Mouse (Mus musculus) frontal cortex, adult 2 months (tissue): Measurements from ENCODE around the gene Cilp. TPM values are rescaled to one million over a fixed set of nuclear protein-coding genes. Genes with fewer than 3 reads are reported as not detected.
"Not testable (repeated sequence)": the region's sequence is repeated elsewhere in the genome, so short reads cannot be mapped to it uniquely, and the experiment has no call there.

Source experiments
- DNase-seq, 2 experiments: peaks; one replicate each; pipeline ENCODE4 v3.0.0; 2022; ENCODE audit warnings: low spot score in 1 of 2; ENCODE audit errors: extremely low spot score in 1 of 2
- polyA plus RNA-seq: library from polyadenylated mRNA; depleted of rRNA; stranded (reverse); fragments of >200 nt; gene quantifications from 2 replicates; pipeline ENCODE4 v1.2.3, GENCODE M21; 2012; rRNA removed

The Cilp gene
- polyA plus RNA-seq = 0.08 TPM in 2 replicates

DNA sequence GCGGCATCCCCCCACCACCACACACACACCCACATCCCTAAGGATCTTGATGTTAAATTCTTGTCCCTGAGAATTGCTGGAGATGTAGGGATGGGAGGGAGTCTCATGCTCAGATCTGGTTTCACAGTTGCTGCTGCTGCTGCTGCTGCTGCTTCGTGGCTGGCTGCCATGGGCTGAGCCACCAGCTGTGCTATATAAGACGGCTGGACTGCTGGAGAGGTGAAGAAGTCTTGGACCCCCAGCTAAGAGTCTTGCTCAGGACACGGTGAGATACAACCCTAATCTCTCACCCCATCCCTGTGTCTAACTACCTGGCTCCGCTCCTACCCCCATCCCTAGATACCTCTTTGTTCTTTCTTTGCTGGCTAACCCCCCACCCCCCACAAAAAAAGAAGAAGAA, at the start of gene Cilp:
Gene Cilp, plus strand, starts transcription at position 222 of the 400 bp plus-strand sequence.
- no peak for DNase-seq

DNA sequence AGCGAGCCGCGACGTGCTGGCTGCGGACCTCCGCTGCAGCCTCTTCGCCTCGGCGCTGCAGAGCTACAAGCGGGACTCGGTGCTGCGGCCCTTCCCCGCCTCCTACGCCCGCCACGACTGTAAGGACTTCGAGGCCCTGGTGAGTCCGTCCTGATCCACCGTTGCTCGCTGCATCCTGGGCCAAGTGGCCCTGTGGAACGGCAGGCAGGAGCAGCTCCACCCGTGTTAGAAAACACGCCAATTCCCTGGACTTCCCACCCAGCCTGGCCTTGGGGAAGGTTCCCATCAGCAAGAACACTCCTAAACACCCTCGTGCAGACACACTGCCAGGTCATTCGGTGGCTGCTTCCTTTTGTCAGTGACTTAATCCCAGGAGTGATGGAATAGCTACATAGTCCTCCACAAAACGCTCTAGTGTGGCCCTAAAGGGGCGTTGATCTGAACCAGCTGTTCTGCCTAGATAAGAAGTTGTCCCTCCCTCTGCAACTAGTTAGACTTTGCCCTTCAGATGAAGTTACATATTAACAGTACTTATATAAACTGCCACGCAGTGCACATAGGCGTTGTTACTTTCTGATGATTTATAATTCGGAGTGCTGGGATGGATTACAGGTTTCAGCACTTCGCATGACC, 49.4 kb upstream of the Cilp start:
- no peak for DNase-seq

DNA sequence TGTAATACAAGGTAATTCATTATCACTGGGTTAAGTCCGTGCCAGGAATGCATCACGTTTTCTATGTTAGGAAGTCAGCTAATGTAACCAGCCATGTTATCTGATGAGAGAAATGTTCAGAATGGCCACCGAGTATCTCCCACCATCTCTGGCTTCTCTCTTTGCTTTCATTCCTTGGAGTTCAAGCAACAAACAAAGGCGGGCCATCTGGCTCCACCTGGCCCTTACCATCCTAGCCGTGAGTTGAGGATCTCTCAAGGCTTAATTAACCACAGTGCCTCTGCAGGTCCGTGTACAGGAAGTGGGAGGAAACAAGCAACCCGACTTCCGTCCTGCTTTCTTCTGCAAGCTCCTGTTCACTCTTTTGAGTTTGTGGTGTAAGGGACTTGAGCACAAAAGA, 48.0 kb upstream of the Cilp start:
- DNase-seq = no peak

DNA sequence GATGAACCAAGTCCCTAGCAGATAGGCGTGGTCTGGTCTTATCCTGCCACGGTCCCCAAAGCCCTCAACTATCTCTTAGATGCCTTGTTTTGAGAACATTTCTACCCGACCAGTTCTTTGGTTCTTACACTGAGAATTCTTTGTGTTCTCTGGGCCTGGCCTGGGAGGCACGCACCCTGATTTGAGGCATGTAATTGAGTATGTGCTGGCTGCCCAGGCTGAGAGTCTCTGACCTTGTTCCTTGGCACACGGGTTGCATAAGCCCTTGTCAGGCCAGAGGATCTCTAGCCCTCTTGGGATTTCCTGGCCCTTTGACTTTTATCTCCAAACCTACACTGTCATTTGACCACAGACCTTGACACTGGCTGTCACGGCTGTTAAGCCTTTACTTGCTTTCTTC, 47.3 kb upstream of the Cilp start:
- DNase-seq = no peak

DNA sequence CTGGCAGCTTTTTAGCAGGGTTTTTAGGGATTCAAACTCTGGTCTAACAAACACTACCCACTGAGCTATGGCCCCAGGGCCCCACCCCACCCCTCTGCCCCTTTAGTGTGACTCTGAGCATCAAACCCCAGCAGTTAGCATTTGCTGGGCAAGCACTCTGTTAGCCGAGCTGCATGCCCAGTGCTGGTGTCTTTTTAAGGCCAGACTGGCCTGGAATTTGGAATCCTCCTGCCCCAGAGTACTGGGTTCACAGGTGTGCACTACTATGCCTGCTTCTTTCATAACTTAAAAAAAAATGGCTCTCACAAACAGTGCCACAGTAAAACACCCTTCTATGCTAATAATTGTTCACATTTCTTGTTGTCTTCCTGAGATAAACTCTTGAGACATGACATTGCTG, 46.1 kb upstream of the Cilp start:
- no peak for DNase-seq

DNA sequence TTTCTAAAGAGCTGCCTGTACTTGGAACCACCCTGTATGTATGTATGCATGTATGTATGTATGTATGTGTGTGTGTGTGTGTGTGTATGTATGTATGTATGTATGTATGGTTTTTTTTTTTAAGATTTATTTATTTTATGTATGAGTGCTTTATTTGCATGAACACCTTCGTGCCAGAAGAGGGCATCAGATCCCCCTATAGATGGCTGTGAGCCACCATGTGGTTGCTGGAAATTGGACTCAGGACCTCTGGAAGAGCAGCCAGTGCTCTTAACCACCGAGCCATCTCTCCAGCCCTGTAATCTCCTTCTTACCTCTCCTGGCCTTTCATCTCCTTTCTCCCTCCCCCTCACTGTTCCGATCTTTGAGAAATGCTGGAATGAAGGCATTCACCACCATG, 44.6 kb upstream of the Cilp start:
- DNase-seq = not testable (repeated sequence)

DNA sequence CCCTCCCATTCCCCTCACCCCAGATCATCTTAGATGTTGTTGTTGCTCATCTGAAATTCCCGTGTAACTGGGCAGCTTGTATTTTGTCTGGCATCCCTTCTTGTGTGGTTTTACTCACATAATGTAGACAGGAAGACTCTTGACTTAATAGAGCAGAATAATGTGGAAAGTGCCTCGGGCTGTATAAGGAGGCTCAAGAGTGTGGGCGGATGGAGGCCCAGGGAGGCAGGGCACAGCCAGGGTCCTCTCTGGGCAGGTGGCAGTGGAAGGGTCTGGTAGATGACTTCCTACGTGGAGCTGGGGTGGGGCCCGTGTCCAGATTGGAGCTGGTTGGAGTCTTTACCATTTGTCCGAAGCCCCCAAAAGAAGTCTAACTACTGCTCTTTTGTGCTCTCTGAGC, 41.1 kb upstream of the Cilp start:
- DNase-seq = no peak

DNA sequence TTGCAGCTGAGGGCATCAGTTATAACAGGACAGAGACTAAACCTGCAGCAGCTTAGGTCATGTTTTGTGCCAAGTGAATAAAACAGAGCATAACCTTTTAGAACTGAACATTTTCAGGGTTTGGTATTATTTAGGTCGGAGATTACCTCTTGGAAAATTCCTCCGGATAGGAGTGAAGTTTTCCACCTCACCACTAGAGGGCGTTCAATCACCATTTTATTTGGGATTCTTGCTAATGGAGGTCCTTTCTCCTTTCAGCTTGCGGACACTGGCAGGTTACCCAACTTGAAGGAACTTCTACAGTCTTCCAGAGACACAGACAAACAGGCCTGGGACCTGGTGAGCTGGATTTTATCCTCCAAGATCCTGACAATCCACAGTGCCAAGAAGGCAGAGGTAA, 39.2 kb upstream of the Cilp start:
- DNase-seq = peak in 1 of 2 experiments; percentile 52

DNA sequence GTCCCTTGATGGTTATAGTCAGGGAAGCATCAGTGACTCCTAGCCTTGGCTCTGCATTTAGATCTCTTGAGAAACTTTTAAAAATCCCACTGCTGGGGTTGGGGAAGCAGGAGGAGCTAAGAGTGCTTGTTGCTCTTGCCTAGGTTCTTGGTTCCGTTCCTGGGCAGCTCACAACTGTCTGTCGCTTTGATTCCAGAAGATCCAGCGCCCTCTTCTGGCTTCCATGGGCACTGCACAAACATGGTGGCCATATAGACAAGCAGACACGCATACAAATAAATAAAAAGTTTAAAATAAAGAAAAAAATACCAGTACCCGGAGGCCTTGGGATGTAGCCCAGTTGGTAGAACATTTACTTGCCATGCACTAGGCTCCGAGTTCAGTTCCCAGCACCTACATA, 34.7 kb upstream of the Cilp start:
- DNase-seq = no peak

DNA sequence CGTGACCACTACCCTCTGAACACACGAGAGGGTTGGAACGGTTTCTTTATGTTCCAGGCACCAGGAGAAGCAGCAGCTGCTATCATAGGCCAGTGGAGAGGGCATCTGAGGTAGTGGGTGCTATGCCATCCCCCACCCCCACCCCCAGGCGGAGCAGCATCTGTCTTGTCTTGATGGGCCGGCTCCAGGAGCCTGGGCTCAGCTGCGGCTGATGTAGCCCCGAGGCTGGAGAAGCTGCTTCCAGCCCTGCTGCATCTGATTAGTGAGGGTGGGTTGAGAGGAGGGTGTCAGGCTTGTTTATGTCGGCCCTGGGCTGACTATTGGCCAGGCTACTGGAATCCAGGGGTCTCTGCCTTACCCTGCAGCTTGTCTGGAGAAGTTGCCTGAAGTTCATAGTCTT, 33.7 kb upstream of the Cilp start:
- no peak for DNase-seq

DNA sequence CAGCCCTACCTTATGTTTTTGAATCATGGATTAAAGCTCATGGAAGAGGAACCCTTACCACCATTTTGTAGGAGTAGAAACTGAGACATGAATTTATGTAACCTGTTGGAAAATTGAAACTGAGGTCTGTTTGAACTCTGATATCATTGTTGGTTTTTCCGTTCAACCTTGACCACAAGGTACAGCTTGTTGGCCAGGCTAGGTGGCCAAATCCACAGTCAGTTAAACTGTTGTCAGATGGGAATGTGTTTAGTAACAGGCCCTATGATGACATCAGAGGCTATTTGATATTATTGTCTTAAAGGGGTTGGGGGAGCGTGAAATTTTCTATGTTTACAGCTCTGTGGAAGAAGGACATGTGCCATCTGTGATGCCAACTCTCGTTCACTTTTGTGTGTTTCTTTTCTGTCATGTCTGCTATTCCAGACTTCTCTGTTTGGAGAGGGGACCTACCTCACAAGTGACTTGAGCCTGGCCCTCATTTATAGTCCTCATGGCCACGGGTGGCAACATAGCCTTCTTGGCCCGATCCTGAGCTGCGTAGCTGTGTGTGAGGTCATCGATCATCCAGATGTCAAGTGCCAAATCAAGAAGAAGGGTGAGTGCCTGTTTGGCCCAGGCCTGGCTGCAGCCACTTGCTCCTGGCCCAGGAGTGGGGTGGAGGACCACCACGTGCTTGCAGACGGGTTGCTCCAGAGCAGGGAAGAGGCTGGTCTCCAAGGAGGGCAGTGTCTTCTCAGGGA, 31.6 kb upstream of the Cilp start:
- no peak for DNase-seq

DNA sequence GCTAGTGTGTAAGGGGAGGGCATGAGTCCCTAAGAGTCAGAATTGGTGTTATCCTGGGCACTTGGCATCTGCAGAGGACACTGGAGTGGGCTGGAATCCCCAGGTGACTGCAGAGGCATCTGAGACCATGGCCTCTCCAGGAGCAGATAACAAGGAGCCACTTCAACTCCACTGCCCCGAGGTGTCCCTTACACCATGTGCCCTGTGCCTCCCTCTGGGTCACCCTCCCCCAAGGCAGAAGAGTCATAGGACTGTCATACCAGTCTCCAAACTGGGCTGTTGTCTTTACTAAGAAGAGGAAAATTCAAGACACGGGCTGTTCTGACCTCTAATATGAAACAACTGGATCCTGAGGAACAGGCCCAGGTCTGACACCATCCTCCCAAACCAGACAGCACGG, 30.2 kb upstream of the Cilp start:
- no peak for DNase-seq

DNA sequence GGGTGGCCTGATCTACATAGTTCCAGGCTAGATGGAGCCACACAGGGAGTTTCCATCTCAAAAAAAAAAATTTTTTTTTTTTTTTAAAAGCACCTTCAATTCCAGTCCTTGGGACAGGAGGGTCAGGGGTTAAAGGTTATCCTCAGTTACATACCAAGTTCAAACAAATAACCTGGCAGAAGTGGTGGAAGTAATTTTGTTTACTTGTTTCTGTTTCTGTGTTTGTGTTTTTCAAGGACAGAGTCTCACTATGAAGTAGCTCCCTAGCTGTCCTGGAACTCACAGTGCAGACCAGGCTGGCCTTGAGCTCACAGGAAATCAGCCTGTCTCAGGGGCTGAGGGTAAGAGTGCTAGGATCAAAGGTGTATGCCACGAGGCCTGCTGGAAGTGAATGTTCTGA, 29.4 kb upstream of the Cilp start:
- no peak for DNase-seq

DNA sequence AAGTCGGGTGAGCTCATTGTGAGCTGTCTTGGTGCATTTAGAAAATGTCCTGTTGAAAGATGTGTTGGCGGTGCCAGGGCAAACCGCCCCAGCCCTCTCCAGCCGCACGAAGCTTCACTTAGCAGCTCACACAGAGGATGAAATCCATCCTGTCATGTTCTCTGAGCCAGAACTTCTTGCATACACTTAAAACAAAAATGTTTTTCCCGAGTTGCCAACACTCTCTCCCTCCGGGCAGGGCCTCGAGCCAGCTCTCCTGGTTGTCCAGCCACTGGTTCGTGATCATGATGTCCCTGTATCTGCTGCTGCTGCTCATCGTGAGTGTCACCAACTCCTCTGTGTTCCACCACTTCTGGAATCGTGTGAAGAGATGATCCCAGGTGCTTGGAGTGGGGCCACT, 27.4 kb upstream of the Cilp start:
- DNase-seq = no peak

DNA sequence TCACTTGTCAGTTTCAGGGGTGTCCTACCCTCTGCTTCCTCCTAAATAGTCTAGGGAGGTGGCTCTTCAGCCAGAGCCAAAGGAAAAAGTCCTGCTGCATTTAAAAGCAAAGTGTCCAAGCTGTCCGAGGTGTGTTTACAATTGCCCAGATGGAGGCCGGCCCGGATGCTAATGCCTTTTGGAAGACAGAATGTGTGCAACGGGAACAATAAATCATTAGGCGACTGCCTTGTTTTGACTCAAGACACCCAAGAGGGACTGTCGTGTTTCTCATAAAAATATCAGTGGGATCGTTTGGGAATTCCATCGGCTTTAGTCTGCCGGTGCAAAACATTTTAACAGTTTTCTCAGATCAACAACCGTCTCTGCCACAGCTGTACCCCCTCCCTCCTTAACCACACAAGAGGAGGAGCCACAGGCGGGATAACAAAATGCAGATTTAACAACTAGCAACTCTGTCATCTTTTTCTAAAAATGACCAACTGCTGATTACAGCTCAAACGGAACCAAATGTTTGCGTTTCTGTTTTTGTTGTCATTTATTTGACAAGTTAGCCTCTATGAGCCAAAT, 26.7 kb upstream of the Cilp start:
- DNase-seq = no peak

DNA sequence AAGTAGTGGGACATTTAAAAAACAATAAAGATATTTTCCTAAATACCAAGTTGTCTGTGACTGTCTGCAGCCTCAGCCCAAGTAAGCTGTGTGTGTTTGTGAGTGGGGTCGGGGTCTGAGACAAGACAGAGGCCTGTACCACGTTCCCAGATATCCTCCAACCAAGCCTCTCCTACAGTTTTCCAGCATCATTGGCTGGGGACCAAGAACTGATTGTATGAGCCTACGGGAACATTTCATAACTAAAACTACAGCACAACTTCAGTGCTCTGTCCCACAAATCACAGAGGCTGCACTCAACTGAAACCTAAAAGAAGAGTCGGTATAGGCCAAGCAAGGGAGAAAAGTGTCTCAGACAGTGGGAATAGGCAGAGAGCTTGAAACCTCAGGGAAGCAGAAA, 25.8 kb upstream of the Cilp start:
- no peak for DNase-seq

DNA sequence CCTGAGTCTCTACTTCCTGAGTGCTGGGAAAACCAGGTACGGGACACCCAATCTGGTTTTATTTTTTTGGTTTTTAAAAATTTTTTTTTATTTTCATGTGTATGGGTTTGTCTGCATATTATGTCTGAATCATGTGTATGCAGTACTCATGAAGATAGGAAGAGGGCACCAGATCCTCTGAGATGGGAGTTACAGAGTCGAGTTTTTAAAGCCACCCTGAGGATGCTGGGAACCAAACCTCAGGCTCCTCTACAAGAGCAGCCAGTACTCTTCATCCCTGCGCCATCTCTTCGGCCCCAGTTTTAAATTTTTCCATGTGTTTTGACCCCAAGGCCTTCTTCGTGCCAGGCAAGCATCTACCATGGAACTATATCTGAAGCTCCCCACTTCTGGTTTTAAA, 25.2 kb upstream of the Cilp start:
- DNase-seq = no peak

DNA sequence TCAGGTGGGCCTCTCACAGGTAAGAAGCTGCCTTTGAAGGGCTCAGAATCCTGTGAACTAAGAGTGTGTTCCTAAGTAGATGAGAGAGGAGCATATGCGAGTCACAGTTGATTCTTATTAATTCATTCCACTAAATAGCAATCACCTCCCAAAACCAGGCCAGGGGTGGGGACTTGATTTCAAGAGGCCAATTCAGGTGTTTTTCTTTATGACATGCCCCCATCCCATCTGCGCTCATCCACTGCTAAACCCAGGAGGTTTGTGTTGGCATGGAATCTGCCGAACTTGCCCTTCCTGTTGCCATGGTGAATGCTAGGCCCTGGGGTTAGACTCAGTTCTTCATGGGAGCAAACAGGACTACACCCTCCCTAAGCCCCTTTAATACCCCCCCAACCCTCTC, 24.4 kb upstream of the Cilp start:
- no peak for DNase-seq

DNA sequence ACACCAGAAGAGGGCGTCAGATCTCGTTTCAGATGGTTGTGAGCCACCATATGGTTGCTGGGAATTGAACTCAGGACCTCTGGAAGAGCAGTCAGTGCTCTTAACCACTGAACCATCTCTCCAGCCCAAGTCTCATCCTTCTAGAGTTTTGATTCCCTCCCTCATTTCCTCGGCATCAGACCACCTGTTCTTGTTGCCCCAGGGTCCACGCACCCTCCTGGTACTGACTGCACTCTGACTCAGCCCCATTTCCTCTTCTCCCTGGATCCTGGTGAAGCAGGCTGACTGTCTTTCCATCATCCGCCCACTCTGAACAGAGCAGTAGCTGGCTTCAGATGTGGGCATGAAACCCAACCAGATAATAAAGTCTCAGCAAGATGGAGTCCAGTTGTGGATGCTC, 23.0 kb upstream of the Cilp start:
- no peak for DNase-seq

DNA sequence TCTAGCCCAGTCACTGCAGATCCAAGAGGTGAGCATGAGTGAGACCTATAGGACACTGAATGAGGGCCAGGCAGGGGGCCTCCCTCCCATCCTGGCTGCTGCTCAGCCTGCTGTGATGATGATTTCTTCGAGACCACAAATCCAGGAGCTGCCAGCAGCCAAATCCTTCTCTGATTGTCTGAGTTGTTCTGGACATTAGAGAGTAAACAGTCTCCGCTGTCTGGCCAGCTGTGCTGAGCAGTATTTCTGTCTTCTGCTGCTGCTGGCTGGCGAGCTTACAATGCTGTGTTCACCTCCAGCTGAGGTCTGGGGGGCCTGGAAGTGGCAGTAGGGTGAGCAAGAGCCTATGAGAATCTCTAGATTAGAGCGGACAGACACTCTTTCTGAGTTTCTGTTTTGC, 21.7 kb upstream of the Cilp start:
- no peak for DNase-seq

DNA sequence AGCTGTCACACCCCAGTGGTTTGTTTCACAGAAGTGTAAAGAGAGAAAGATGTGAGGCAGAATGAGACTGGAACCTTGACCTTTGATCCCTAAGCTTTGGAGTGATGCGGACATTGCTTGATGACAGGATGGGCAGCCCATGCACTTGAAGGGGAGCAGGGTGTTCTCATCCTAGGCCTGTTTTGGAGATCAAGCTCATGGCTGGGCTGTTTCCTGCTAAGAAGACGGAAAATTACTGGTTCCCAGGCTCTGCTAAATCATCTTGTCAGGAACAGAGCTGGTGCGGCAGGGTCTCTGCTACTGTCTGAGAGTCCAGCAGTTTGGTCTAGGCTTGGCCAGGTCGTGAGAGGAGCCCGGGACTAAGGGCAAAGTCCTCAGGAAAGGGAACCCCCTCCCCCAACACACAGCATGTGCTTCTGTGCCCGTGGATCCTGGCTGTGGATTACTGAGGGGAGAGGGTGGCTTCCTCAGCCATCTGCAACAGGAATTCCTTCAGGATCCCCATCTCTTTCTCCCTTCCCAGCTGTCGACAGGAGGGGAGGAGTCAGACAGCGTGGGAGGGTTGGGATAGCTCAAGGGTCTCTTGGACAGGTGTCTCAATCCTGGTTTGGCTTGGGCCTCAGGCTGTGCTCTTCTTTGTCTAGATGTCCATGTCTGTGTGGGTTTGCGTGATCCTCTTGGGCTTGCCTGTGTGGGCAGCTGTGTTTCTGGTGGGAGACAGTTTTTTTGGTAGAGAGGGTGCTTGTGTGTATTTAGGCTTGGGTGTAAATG, 20.8 kb upstream of the Cilp start:
- DNase-seq = peak in 1 of 2 experiments; percentile 21
